Mouse (Mus musculus): ENCODE data around the gene Ddias. TPM values are rescaled to one million over a fixed set of nuclear protein-coding genes. Genes with fewer than 3 reads are reported as not detected.

Ddias gene
- polyA plus RNA-seq, 1 experiment from 2014 or later, result 6.6 TPM

DNA sequence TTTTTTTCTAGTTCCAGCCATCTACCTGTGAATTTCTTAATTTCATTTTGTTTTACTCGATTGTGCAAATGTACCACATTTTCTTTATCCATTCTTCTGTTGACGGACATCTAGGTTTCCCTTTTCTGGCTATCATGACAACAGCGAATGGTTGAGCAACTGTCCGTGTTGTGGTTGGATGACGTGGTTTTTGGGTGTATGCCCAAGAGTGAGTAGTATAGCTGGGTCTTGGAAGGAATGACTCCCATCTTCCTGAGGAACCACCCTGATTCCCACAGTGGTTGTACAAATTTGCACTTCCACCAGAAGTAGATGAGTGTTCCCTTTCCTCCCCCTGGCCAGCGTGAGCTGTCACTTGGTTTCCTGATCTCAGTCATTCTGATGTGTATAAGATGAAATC, 41.7 kb downstream of the Ddias start:
- 88% methylated on average over 6 of the region's 6 CpGs for WGBS
- H3K4me3 ChIP-seq (replicated peaks; ENCODE audit: low read length), result no peak overlapping the region
- H3K4me1 ChIP-seq (replicated peaks; ENCODE audit: control insufficient read depth, insufficient read depth, low read length), result no peaks in the 10 kb centered on the region
- H3K36me3 ChIP-seq (ENCODE audit: control insufficient read depth, insufficient read depth), result peaks cover 2% of the 10 kb centered on the region; the same call in 1 of the 2 replicates
- no peak overlapping the region for H3K4me2 ChIP-seq (ENCODE audit: low read length)
- no peaks in the 10 kb centered on the region for H3K9me3 ChIP-seq (ENCODE audit: control insufficient read depth, low read length)
- H3K27me3 ChIP-seq (replicated peaks; ENCODE audit: control insufficient read depth, insufficient read depth, low read length), result no peaks in the 10 kb centered on the region
- no peak overlapping the region for H3K9ac ChIP-seq (replicated peaks; ENCODE audit: low read depth, low read length)
- ATAC-seq, result no peak
- no peak overlapping the region for H3K27ac ChIP-seq (ENCODE audit: low read length)

DNA sequence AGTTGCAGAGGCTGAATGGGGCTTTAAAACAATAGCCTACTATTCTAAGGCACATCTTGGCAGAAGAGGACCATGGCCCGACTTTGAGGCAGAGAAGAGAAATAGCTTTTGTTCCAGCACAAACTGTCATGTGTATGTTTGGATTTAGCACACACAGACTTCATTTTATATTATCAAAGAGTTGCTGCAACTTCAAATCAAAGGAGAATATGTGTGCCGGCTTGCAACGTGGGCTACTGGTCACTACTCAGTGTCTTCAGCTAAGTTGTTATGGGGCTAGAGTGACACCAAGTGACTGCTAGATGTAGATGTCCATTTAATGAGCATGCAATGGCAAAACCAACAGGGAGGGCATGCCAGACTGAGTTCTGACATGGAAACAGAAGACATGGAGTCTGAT, 46.1 kb downstream of the Ddias start:
- WGBS, result 43% methylated on average over 3 of the region's 3 CpGs
- Histone ChIP-seq H3K9me3 (ENCODE audit: control insufficient read depth, low read length) (no peaks in the 10 kb centered on the region), H3K9ac (replicated peaks; ENCODE audit: low read depth, low read length) (no peak overlapping the region), H3K27ac (ENCODE audit: low read length) (no peak overlapping the region), H3K4me2 (ENCODE audit: low read length) (no peak overlapping the region), H3K27me3 (replicated peaks; ENCODE audit: control insufficient read depth, insufficient read depth, low read length) (no peaks in the 10 kb centered on the region), H3K36me3 (ENCODE audit: control insufficient read depth, insufficient read depth) (no peaks in the 10 kb centered on the region), H3K4me1 (replicated peaks; ENCODE audit: control insufficient read depth, insufficient read depth, low read length) (no peaks in the 10 kb centered on the region), H3K4me3 (replicated peaks; ENCODE audit: low read length) (no peak overlapping the region)
- ATAC-seq, result no peak

DNA sequence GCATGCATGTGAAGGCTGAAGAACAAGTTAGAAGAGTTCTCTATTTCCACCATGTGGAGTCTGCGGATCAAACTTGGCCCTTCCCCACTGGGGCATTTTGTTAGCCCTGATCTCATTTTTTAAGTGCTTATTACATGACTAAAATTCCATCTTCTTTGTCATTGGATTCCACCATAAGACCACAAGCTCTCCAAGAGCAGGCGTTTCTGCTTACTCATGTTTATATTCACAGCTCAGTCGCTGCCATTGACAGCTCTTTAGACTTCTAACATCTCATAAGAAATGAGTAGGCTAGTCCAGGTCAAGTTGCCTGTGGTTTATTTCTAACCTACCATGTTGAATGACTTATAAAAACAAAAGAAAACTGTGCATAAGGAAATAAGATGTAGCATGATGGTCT, 47.8 kb downstream of the Ddias start:
- Histone ChIP-seq H3K4me1 (replicated peaks; ENCODE audit: control insufficient read depth, insufficient read depth, low read length) (peaks cover 9% of the 10 kb centered on the region), H3K4me3 (replicated peaks; ENCODE audit: low read length) (no peak overlapping the region), H3K9ac (replicated peaks; ENCODE audit: low read depth, low read length) (no peak overlapping the region), H3K27me3 (replicated peaks; ENCODE audit: control insufficient read depth, insufficient read depth, low read length) (no peaks in the 10 kb centered on the region), H3K4me2 (ENCODE audit: low read length) (no peak overlapping the region), H3K9me3 (ENCODE audit: control insufficient read depth, low read length) (no peaks in the 10 kb centered on the region), H3K27ac (ENCODE audit: low read length) (no peak overlapping the region), H3K36me3 (ENCODE audit: control insufficient read depth, insufficient read depth) (no peaks in the 10 kb centered on the region)
- WGBS, result 95% methylated on average over 3 of the region's 3 CpGs
- no peak for ATAC-seq

DNA sequence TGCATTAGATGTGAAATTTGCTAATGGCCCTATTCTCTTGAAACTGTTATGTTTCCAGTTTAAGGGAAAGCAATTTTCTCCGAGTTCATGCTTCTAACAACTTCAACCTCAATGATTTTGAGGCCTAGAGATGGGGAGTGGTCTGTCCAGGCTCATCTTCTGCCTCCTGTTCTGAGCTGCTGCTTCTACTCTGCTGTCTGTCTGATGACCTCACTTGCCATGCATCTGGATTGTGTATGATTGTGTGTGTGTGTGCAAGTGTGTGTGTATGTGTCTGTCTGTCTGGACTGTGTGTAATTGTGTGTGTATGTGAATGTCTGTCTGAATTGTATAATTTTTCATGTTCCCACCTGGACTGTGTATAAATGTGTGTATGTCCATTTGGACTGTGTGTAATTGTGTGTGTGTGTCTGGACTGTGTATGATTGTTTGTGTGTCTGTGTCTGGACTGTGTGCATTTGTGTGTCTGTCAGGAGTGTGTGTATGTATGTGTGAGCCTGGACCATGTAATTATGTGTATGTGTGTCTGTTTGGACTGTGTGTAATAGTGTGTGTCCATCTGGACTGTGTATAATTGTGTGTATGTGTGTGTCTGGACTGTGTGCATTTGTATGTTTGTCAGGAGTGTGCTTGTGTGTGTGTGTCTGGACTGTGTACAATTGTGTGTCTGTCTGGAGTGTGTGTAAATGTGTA, 51.5 kb downstream of the Ddias start:
- H3K4me3 ChIP-seq (replicated peaks; ENCODE audit: low read length), result no peak overlapping the region
- no peaks in the 10 kb centered on the region for H3K9me3 ChIP-seq (ENCODE audit: control insufficient read depth, low read length)
- WGBS, result 59% methylated on average over 1 of the region's 1 CpGs
- 0 out of 2 replicates have a peak, but pooled peaks have one; percentile 23 for ATAC-seq
- H3K27ac ChIP-seq (ENCODE audit: low read length), result no peak overlapping the region
- peaks cover 9% of the 10 kb centered on the region for H3K4me1 ChIP-seq (replicated peaks; ENCODE audit: control insufficient read depth, insufficient read depth, low read length)
- no peak overlapping the region for H3K4me2 ChIP-seq (ENCODE audit: low read length)
- H3K9ac ChIP-seq (replicated peaks; ENCODE audit: low read depth, low read length), result no peak overlapping the region
- no peaks in the 10 kb centered on the region for H3K27me3 ChIP-seq (replicated peaks; ENCODE audit: control insufficient read depth, insufficient read depth, low read length)
- H3K36me3 ChIP-seq (ENCODE audit: control insufficient read depth, insufficient read depth), result no peaks in the 10 kb centered on the region

DNA sequence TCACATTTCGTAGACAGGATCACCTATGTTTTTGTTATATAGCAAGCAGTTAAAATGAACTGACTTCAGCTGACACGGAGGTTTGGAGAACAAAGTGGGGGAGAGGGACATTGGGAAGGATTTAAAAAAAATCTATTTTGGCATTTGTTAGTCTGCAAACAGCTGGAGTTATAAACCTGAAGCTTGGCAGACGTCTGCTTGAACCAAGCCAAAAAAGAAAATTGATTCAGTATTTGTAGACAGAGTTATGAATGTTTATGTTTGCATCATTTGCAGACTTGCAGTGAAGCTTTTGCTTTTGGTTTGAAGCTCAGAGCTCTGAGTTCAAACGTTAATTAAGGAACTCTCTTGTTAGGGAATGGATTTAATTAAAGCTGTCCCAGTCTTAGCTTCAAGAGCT, 52.2 kb downstream of the Ddias start:
- ATAC-seq, result no peak
- Histone ChIP-seq H3K9ac (replicated peaks; ENCODE audit: low read depth, low read length) (no peak overlapping the region), H3K27me3 (replicated peaks; ENCODE audit: control insufficient read depth, insufficient read depth, low read length) (no peaks in the 10 kb centered on the region), H3K4me2 (ENCODE audit: low read length) (no peak overlapping the region), H3K4me1 (replicated peaks; ENCODE audit: control insufficient read depth, insufficient read depth, low read length) (peaks cover 9% of the 10 kb centered on the region), H3K36me3 (ENCODE audit: control insufficient read depth, insufficient read depth) (no peaks in the 10 kb centered on the region), H3K4me3 (replicated peaks; ENCODE audit: low read length) (no peak overlapping the region), H3K9me3 (ENCODE audit: control insufficient read depth, low read length) (no peaks in the 10 kb centered on the region), H3K27ac (ENCODE audit: low read length) (no peak overlapping the region)
- WGBS, result 31% methylated on average over 4 of the region's 4 CpGs

DNA sequence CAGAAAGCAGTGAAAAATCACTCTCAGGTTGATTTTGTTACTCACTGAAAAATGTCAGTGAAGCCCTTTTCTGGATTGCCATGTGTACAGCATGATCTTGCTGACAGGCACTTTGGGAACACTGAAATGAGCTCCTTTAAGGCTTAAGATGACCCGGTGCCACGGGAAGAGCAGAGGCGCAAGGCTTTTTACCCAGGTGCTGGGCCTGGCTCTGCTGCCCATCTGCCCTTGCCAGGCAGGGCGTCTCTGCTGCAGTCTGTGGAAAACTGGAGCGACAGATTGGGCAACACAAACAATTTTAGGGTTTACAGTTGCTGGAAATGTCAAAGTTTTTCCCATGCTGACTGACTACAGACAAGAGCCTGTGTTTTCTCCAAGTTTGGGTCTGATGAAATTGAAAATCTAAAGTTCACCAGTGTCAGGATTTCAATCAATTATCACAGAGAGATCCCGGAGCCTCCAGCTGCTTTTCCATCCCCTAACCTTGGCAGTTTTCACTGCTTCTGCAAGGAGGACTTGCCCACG, 53.0 kb downstream of the Ddias start:
- no peak overlapping the region for H3K9ac ChIP-seq (replicated peaks; ENCODE audit: low read depth, low read length)
- H3K27ac ChIP-seq (ENCODE audit: low read length), result no peak overlapping the region
- no peaks in the 10 kb centered on the region for H3K36me3 ChIP-seq (ENCODE audit: control insufficient read depth, insufficient read depth)
- H3K9me3 ChIP-seq (ENCODE audit: control insufficient read depth, low read length), result no peaks in the 10 kb centered on the region
- H3K27me3 ChIP-seq (replicated peaks; ENCODE audit: control insufficient read depth, insufficient read depth, low read length), result no peaks in the 10 kb centered on the region
- H3K4me1 ChIP-seq (replicated peaks; ENCODE audit: control insufficient read depth, insufficient read depth, low read length), result peaks cover 9% of the 10 kb centered on the region
- 75% methylated on average over 7 of the region's 7 CpGs for WGBS
- H3K4me3 ChIP-seq (replicated peaks; ENCODE audit: low read length), result no peak overlapping the region
- no peak overlapping the region for H3K4me2 ChIP-seq (ENCODE audit: low read length)
- no peak for ATAC-seq

DNA sequence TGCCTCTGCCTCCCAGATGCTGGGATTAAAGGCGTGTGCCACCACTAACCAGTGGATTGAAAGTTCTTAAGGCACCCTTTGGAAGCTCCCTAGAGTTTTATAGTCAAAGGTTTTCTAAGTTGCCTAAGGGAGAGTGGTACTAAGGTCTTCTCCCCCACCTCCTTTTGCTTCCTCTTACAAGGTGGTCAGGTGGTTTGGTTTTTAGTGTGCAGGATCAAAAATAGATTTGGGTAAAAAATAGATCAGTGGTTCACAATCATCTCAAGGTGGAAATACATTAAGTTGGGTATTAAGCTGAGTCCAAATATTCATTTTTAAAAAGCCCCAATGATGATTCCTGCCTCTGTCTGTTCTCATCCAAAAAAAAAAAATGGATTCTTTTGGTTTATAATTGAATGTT, 53.6 kb downstream of the Ddias start:
- H3K9me3 ChIP-seq (ENCODE audit: control insufficient read depth, low read length), result no peaks in the 10 kb centered on the region
- 88% methylated on average over 1 of the region's 1 CpGs for WGBS
- H3K4me2 ChIP-seq (ENCODE audit: low read length), result no peak overlapping the region
- H3K27me3 ChIP-seq (replicated peaks; ENCODE audit: control insufficient read depth, insufficient read depth, low read length), result no peaks in the 10 kb centered on the region
- ATAC-seq, result no peak
- H3K9ac ChIP-seq (replicated peaks; ENCODE audit: low read depth, low read length), result no peak overlapping the region
- no peaks in the 10 kb centered on the region for H3K36me3 ChIP-seq (ENCODE audit: control insufficient read depth, insufficient read depth)
- no peak overlapping the region for H3K27ac ChIP-seq (ENCODE audit: low read length)
- H3K4me3 ChIP-seq (replicated peaks; ENCODE audit: low read length), result no peak overlapping the region
- H3K4me1 ChIP-seq (replicated peaks; ENCODE audit: control insufficient read depth, insufficient read depth, low read length), result peaks cover 9% of the 10 kb centered on the region

DNA sequence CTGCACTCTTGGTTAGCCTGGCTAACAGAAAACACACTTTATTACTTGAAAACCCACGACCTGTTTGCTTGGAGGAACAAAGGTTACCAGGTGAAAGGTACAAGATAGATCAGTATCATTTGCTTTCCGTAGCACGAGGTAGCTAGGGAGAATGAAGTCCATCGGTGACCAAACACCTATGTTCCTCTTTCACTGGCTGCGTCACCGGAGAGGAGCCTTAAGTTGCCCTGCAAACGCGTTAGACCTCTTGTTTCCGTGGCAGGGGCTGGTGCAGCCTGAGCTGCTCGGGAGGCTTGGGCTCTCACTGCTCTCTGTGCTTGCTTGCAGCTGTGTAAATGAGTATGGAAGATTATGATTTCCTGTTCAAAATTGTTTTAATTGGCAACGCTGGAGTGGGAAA, 54.4 kb downstream of the Ddias start:
- Histone ChIP-seq H3K9ac (replicated peaks; ENCODE audit: low read depth, low read length) (no peak overlapping the region), H3K4me2 (ENCODE audit: low read length) (no peak overlapping the region), H3K4me1 (replicated peaks; ENCODE audit: control insufficient read depth, insufficient read depth, low read length) (peaks cover 9% of the 10 kb centered on the region), H3K9me3 (ENCODE audit: control insufficient read depth, low read length) (no peaks in the 10 kb centered on the region), H3K4me3 (replicated peaks; ENCODE audit: low read length) (no peak overlapping the region), H3K27ac (ENCODE audit: low read length) (no peak overlapping the region), H3K27me3 (replicated peaks; ENCODE audit: control insufficient read depth, insufficient read depth, low read length) (no peaks in the 10 kb centered on the region), H3K36me3 (ENCODE audit: control insufficient read depth, insufficient read depth) (no peaks in the 10 kb centered on the region)
- no peak for ATAC-seq
- WGBS, result 88% methylated on average over 11 of the region's 11 CpGs

DNA sequence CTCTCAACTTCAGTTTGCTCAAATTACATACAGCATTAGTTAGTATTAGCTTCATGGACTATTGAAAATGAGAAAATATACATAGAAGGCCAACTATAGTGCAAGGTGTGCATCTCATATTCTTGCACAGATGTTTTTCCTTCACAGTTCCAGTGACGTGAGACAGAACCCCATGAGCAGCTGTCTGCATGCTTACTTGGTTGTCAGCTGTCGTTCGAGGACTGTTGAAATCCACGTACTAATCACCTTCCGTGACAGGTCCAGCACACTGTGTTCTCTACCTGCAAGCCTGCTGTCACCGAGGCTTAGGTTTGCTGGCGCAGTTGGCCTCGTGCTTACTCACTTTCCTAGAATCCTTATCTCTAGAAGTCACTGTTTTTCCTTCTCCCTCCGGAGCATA, 56.2 kb downstream of the Ddias start:
- Histone ChIP-seq H3K27me3 (replicated peaks; ENCODE audit: control insufficient read depth, insufficient read depth, low read length) (no peaks in the 10 kb centered on the region), H3K9me3 (ENCODE audit: control insufficient read depth, low read length) (no peaks in the 10 kb centered on the region), H3K4me3 (replicated peaks; ENCODE audit: low read length) (no peak overlapping the region), H3K36me3 (ENCODE audit: control insufficient read depth, insufficient read depth) (no peaks in the 10 kb centered on the region), H3K9ac (replicated peaks; ENCODE audit: low read depth, low read length) (no peak overlapping the region), H3K4me2 (ENCODE audit: low read length) (no peak overlapping the region), H3K27ac (ENCODE audit: low read length) (no peak overlapping the region), H3K4me1 (replicated peaks; ENCODE audit: control insufficient read depth, insufficient read depth, low read length) (peaks cover 9% of the 10 kb centered on the region)
- 90% methylated on average over 9 of the region's 9 CpGs for WGBS
- ATAC-seq, result no peak

DNA sequence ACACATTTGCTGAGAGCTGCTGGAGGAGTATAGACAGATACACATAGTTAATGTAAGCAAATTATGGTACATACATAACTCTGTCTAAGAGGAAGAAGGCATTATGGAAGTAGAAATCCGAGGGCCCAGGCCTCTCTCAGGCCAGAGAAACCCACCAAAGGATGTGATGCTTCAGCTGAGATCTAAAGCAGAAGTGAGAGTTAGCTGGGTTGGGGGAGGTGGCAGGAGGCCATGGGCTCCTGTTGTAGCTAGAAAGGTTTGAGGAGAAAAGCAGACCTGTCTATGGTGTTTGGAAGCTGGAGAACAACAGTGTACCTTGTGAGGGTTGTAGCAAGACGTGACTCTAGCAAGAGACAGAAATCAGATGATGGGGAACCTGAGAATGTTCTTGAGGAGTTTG, 56.8 kb downstream of the Ddias start:
- WGBS, result 85% methylated on average over 2 of the region's 2 CpGs
- Histone ChIP-seq H3K27ac (ENCODE audit: low read length) (no peak overlapping the region), H3K36me3 (ENCODE audit: control insufficient read depth, insufficient read depth) (no peaks in the 10 kb centered on the region), H3K9ac (replicated peaks; ENCODE audit: low read depth, low read length) (no peak overlapping the region), H3K27me3 (replicated peaks; ENCODE audit: control insufficient read depth, insufficient read depth, low read length) (no peaks in the 10 kb centered on the region), H3K4me1 (replicated peaks; ENCODE audit: control insufficient read depth, insufficient read depth, low read length) (peaks cover 6% of the 10 kb centered on the region), H3K4me2 (ENCODE audit: low read length) (no peak overlapping the region), H3K9me3 (ENCODE audit: control insufficient read depth, low read length) (no peaks in the 10 kb centered on the region), H3K4me3 (replicated peaks; ENCODE audit: low read length) (no peak overlapping the region)
- ATAC-seq, result no peak

Data from forebrain, embryonic 16.5 days (tissue).